Mouse (Mus musculus) CH12.LX (cell line): ENCODE data around the gene Luc7l. TPM values are rescaled to one million over a fixed set of nuclear protein-coding genes. Genes with fewer than 3 reads are reported as not detected.

Experiments
- DNase-seq: peaks from one replicate; pipeline ENCODE4 v3.0.0-alpha.2; 2013; ENCODE audit errors: extremely low read depth
- H3K27ac ChIP-seq: 2 replicates; pipeline ENCODE4 v1.5.1; 2012; ENCODE audit warnings: low read depth, mild to moderate bottlenecking, control low read depth, moderate library complexity; ENCODE audit not compliant: insufficient read depth
- H3K27me3 ChIP-seq: replicated peaks from 2 replicates; pipeline ENCODE3; 2012; ENCODE audit warnings: inconsistent platforms
- H3K36me3 ChIP-seq, 2 experiments: replicated peaks in 1 of 2; 2 replicates each; pipeline versions ENCODE3 to v1.6.1; 2012; ENCODE audit warnings: inconsistent platforms in 1 of 2, low read length in 1 of 2, mild to moderate bottlenecking in 1 of 2, mixed read lengths in 1 of 2, moderate library complexity in 1 of 2; ENCODE audit not compliant: control insufficient read depth in 1 of 2, insufficient read depth in 1 of 2
- H3K4me1 ChIP-seq, 2 experiments: 2 replicates each; pipeline ENCODE4 v1.6.1; 2012; ENCODE audit warnings: inconsistent platforms in 1 of 2, moderate library complexity in 1 of 2; ENCODE audit not compliant: insufficient read depth in 2 of 2, control insufficient read depth in 1 of 2
- H3K4me2 ChIP-seq: 2 replicates; pipeline ENCODE4 v1.6.1; 2012; ENCODE audit warnings: low read depth, mild to moderate bottlenecking, control low read depth; ENCODE audit not compliant: poor library complexity, insufficient read depth, severe bottlenecking
- H3K4me3 ChIP-seq, 3 experiments: fragments of 150-350 bp in 1 of 3; sonication (generic) in 1 of 3; replicated peaks in 1 of 3; 2 replicates each; pipeline versions ENCODE3 to v1.5.1; 2011 to 2012; ENCODE audit warnings: low read depth in 2 of 3, low read length in 2 of 3, mild to moderate bottlenecking in 2 of 3, moderate library complexity in 2 of 3, control low read depth in 1 of 3, improper control_type of control experiment in 1 of 3, inconsistent platforms in 1 of 3, mixed read lengths in 1 of 3; ENCODE audit not compliant: poor library complexity in 1 of 3
- H3K79me2 ChIP-seq: replicated peaks from 2 replicates; pipeline ENCODE4 v1.6.1; 2012; ENCODE audit warnings: mild to moderate bottlenecking, moderate library complexity; ENCODE audit not compliant: control insufficient read depth, poor library complexity, insufficient read depth, severe bottlenecking; ENCODE audit errors: extremely low read depth
- H3K9ac ChIP-seq: 2 replicates; pipeline ENCODE4 v1.6.1; 2012; ENCODE audit warnings: low read depth, mild to moderate bottlenecking, control low read depth, moderate library complexity; ENCODE audit not compliant: insufficient read depth
- H3K9me3 ChIP-seq: replicated peaks from 2 replicates; pipeline ENCODE3; 2012; ENCODE audit warnings: low read length, inconsistent platforms, mixed read lengths
- BHLHE40 ChIP-seq: IDR thresholded peaks from 2 replicates; pipeline ENCODE4 v1.6.1; 2011; ENCODE audit warnings: mild to moderate bottlenecking, low read depth, low read length, improper control_type of control experiment
- E2F4 ChIP-seq: IDR thresholded peaks from 2 replicates; pipeline ENCODE4 v1.6.1; 2011; ENCODE audit warnings: low read depth, low read length, improper control_type of control experiment; ENCODE audit not compliant: insufficient replicate concordance
- ELF1 ChIP-seq: IDR thresholded peaks from 2 replicates; pipeline ENCODE4 v1.6.1; 2014; ENCODE audit warnings: low read depth, mild to moderate bottlenecking, inconsistent platforms, low read length, improper control_type of control experiment
- MAFK ChIP-seq: IDR thresholded peaks from 2 replicates; pipeline ENCODE4 v1.6.1; 2011; ENCODE audit warnings: low read length, improper control_type of control experiment; ENCODE audit not compliant: insufficient replicate concordance
- MAZ ChIP-seq: IDR thresholded peaks from 2 replicates; pipeline ENCODE4 v1.6.1; 2012; ENCODE audit warnings: low read depth, mild to moderate bottlenecking, inconsistent platforms, low read length, improper control_type of control experiment, moderate library complexity
- MEF2A ChIP-seq: IDR thresholded peaks from 2 replicates; pipeline ENCODE4 v1.6.1; 2014; ENCODE audit warnings: low read depth, mild to moderate bottlenecking, inconsistent platforms, low read length, improper control_type of control experiment, borderline replicate concordance
- MXI1 ChIP-seq: IDR thresholded peaks from 2 replicates; pipeline ENCODE4 v1.6.1; 2011; ENCODE audit warnings: mild to moderate bottlenecking, low read depth, low read length, improper control_type of control experiment
- MYC ChIP-seq: IDR thresholded peaks from 2 replicates; pipeline ENCODE4 v1.6.1; 2011; ENCODE audit warnings: low read depth, mild to moderate bottlenecking, improper control_type of control experiment, low read length
- POLR2A ChIP-seq: IDR thresholded peaks from 2 replicates; pipeline ENCODE4 v1.6.1; 2011; ENCODE audit warnings: low read depth, mild to moderate bottlenecking, improper control_type of control experiment, low read length
- SIN3A ChIP-seq: IDR thresholded peaks from 2 replicates; pipeline ENCODE4 v1.6.1; 2012; ENCODE audit warnings: low read length, improper control_type of control experiment, inconsistent platforms
- SMC3 ChIP-seq: IDR thresholded peaks from 2 replicates; pipeline ENCODE4 v1.6.1; 2011; ENCODE audit warnings: low read depth, low read length, improper control_type of control experiment
- UBTF ChIP-seq: IDR thresholded peaks from 2 replicates; pipeline ENCODE4 v1.6.1; 2012; ENCODE audit warnings: low read depth, mild to moderate bottlenecking, inconsistent platforms, low read length, improper control_type of control experiment, moderate library complexity
- ZC3H11A ChIP-seq: IDR thresholded peaks from 2 replicates; pipeline ENCODE4 v1.6.1; 2012; ENCODE audit warnings: low read depth, mild to moderate bottlenecking, inconsistent platforms, low read length, improper control_type of control experiment
- dilution Hi-C: fragments of 300-500 bp; cut with MboI; formaldehyde crosslinking; loops from 2 replicates; pipeline ENCODE4 v1.14.3; 2020; ENCODE audit warnings: low sequenced_read_pairs; ENCODE audit not compliant: extremely low pct_unique_long_range_greater_than_20kb, extremely low pct_ligation_motif_present
- in situ Hi-C: fragments of 300-500 bp; cut with MboI; formaldehyde crosslinking; loops from 3 replicates; pipeline ENCODE4 v1.14.3; 2019; ENCODE audit warnings: low sequenced_read_pairs, low pct_ligation_motif_present, low pct_unique_long_range_greater_than_20kb, mixed read lengths
- polyA plus RNA-seq: library from polyadenylated mRNA; unstranded; fragments of >175 nt; gene quantifications from 2 replicates; pipeline ENCODE4 v1.2.1, GENCODE M21; 2012; ENCODE audit warnings: low read depth; ENCODE audit not compliant: insufficient read length
- total RNA-seq, 2 experiments: library from RNA; depleted of rRNA; stranded (reverse); fragments of 300-350 nt in 1 of 2; fragments of >200 nt in 1 of 2; gene quantifications; 2 replicates each; pipeline ENCODE4 v1.2.3; 2012 to 2014

Gene Luc7l
- total and polyA plus RNA-seq, 3 experiments = 46.1 to 70.2 (median 68.6) TPM

- dilution Hi-C loops = no loop called here
Observed at GRCm38 (mm10) chr17:26318441-26318840, 65.7 kb downstream of the Luc7l start.

More at GRCm38 (mm10) chr17:26318441-26318840, 65.7 kb downstream of the Luc7l start:
- no peak for DNase-seq
- Histone ChIP-seq H3K4me1 (no peaks in the 10 kb centered on the region), H3K27ac (no peak overlapping the region; the same call in 1 of the 2 replicates), H3K4me2 (no peak overlapping the region), H3K27me3 (peaks cover 41% of the 10 kb centered on the region), H3K79me2 (no peaks in the 10 kb centered on the region), H3K4me3 (no peak overlapping the region), H3K9ac (no peak overlapping the region), H3K36me3 (no peaks in the 10 kb centered on the region), H3K9me3 (peaks cover 45% of the 10 kb centered on the region)
- no peak for TF ChIP-seq UBTF
- TF ChIP-seq E2F4 = no peak
- TF ChIP-seq MAFK = no peak
- TF ChIP-seq SIN3A = no peak
- no peak for TF ChIP-seq ZC3H11A
- TF ChIP-seq BHLHE40 = no peak
- no peak for TF ChIP-seq POLR2A
- TF ChIP-seq ELF1 = no peak
- no peak for TF ChIP-seq MAZ
- no peak for TF ChIP-seq MYC
- no peak for TF ChIP-seq SMC3
- TF ChIP-seq MXI1 = no peak
- no peak for TF ChIP-seq MEF2A
- in situ Hi-C loops = loop anchor here (10.0 kb wide), 2 partner anchors 106 to 136 kb away; no protein-coding TSS in a partner anchor

Other genes starting within 250 kb of the Luc7l start
- gene Rab11fip3, start 183.3 kb upstream of the Luc7l start, total RNA-seq (2012; rRNA removed) = 3.1 and 4.6 TPM in 2 replicates
- gene Rab11fip3, start 183.3 kb upstream of the Luc7l start, total RNA-seq (2014; rRNA removed) = 3.1 and 3.5 TPM in 2 replicates
- 7.6 and 7.8 TPM in 2 replicates for gene Rab11fip3, start 183.3 kb upstream of the Luc7l start, polyA plus RNA-seq
- gene Decr2, start 162.6 kb upstream of the Luc7l start, total RNA-seq (2012; rRNA removed) = 12.9 and 16.8 TPM in 2 replicates
- gene Decr2, start 162.6 kb upstream of the Luc7l start, total RNA-seq (2014; rRNA removed) = 21.0 TPM in 2 replicates
- 12.6 and 13.1 TPM in 2 replicates for gene Decr2, start 162.6 kb upstream of the Luc7l start, polyA plus RNA-seq
- 0.47 and 0.55 TPM in 2 replicates for gene Nme4, start 157.3 kb upstream of the Luc7l start, total RNA-seq (2012; rRNA removed)
- gene Nme4, start 157.3 kb upstream of the Luc7l start, total RNA-seq (2014; rRNA removed) = 0.46 TPM in 1 of 2 replicates, not detected in the other
- 0.27 and 0.56 TPM in 2 replicates for gene Nme4, start 157.3 kb upstream of the Luc7l start, polyA plus RNA-seq
- gene Tmem8, start 139.6 kb upstream of the Luc7l start, total RNA-seq (2012; rRNA removed) = 2.3 and 3.6 TPM in 2 replicates
- 1.8 and 2.8 TPM in 2 replicates for gene Tmem8, start 139.6 kb upstream of the Luc7l start, total RNA-seq (2014; rRNA removed)
- 3.9 and 4.6 TPM in 2 replicates for gene Tmem8, start 139.6 kb upstream of the Luc7l start, polyA plus RNA-seq
- gene Mrpl28, start 129.4 kb upstream of the Luc7l start, total RNA-seq (2012; rRNA removed) = 157 and 161 TPM in 2 replicates
- gene Mrpl28, start 129.4 kb upstream of the Luc7l start, total RNA-seq (2014; rRNA removed) = 148 and 154 TPM in 2 replicates
- 90.5 and 101 TPM in 2 replicates for gene Mrpl28, start 129.4 kb upstream of the Luc7l start, polyA plus RNA-seq
- 28.5 and 33.2 TPM in 2 replicates for gene Axin1, start 114.2 kb upstream of the Luc7l start, total RNA-seq (2012; rRNA removed)
- 27.8 and 28.5 TPM in 2 replicates for gene Axin1, start 114.2 kb upstream of the Luc7l start, total RNA-seq (2014; rRNA removed)
- gene Axin1, start 114.2 kb upstream of the Luc7l start, polyA plus RNA-seq = 38.8 and 43.4 TPM in 2 replicates
- gene Pdia2, start 53.8 kb upstream of the Luc7l start, total RNA-seq (2012; rRNA removed) = 0.38 and 0.50 TPM in 2 replicates
- gene Pdia2, start 53.8 kb upstream of the Luc7l start, total RNA-seq (2014; rRNA removed) = not detected in 2 replicates
- gene Pdia2, start 53.8 kb upstream of the Luc7l start, polyA plus RNA-seq = not detected in 2 replicates
- 1.8 and 8.1 TPM in 2 replicates for gene Rgs11, start 49.9 kb upstream of the Luc7l start, total RNA-seq (2012; rRNA removed)
- 0.28 and 0.40 TPM in 2 replicates for gene Rgs11, start 49.9 kb upstream of the Luc7l start, total RNA-seq (2014; rRNA removed)
- 0.13 TPM in 1 of 2 replicates, not detected in the other for gene Rgs11, start 49.9 kb upstream of the Luc7l start, polyA plus RNA-seq
- gene Arhgdig, start 45.1 kb upstream of the Luc7l start, total RNA-seq (2012; rRNA removed) = 10.1 and 10.3 TPM in 2 replicates
- gene Arhgdig, start 45.1 kb upstream of the Luc7l start, total RNA-seq (2014; rRNA removed) = 0.24 TPM in 1 of 2 replicates, not detected in the other
- 0.60 and 1.6 TPM in 2 replicates for gene Arhgdig, start 45.1 kb upstream of the Luc7l start, polyA plus RNA-seq
- 4.9 and 8.3 TPM in 2 replicates for gene Fam234a, start 8.7 kb upstream of the Luc7l start, total RNA-seq (2012; rRNA removed)
- gene Fam234a, start 8.7 kb upstream of the Luc7l start, total RNA-seq (2014; rRNA removed) = 3.6 and 4.1 TPM in 2 replicates
- 9.0 and 13.3 TPM in 2 replicates for gene Fam234a, start 8.7 kb upstream of the Luc7l start, polyA plus RNA-seq
- 0.17 and 0.25 TPM in 2 replicates for gene Neurl1b, start 161.9 kb downstream of the Luc7l start, total RNA-seq (2012; rRNA removed)
- gene Neurl1b, start 161.9 kb downstream of the Luc7l start, total RNA-seq (2014; rRNA removed) = not detected in 2 replicates
- gene Neurl1b, start 161.9 kb downstream of the Luc7l start, polyA plus RNA-seq = not detected in 2 replicates